Mouse (Mus musculus) layer of hippocampus, adult 8-10 months (tissue): ENCODE results near the gene Sbf2. TPM values are rescaled to one million over a fixed set of nuclear protein-coding genes. Genes with fewer than 3 reads are reported as not detected.
"Not testable (repeated sequence)": the region's sequence is repeated elsewhere in the genome, so short reads cannot be mapped to it uniquely, and the experiment has no call there.

Source experiments
- DNase-seq, 2 experiments: peaks; one replicate each; pipeline ENCODE4 v3.0.0; 2022; ENCODE audit warnings: low spot score in 2 of 2
- total RNA-seq, 4 experiments: library from RNA; stranded (reverse); gene quantifications; 2 replicates each; pipeline ENCODE4 v1.2.4; 2022

Gene Sbf2
- total RNA-seq, result 10 to 100 TPM; 60.8 to 88.6 (median 72.1) TPM

- DNase-seq, result peak; percentile 61 to 62
Observed at GRCm38 (mm10) chr7:110614133-110615063, at the start of gene Sbf2. Sbf2 (minus strand) TSS chr7:110614922.

GRCm38 (mm10) chr7:110658378-110658928 lies 43.7 kb upstream of the Sbf2 start:
- no peak for DNase-seq

- no peak for DNase-seq
Observed at GRCm38 (mm10) chr7:110655966-110656365, 41.2 kb upstream of the Sbf2 start.

GRCm38 (mm10) chr7:110655230-110655629 lies 40.5 kb upstream of the Sbf2 start:
- DNase-seq, result no peak

- DNase-seq, result no peak
Observed at GRCm38 (mm10) chr7:110651091-110651490, 36.4 kb upstream of the Sbf2 start.

- no peak for DNase-seq
Observed at GRCm38 (mm10) chr7:110650491-110650890, 35.8 kb upstream of the Sbf2 start.

GRCm38 (mm10) chr7:110649133-110649987 lies 34.6 kb upstream of the Sbf2 start:
- no peak for DNase-seq

- no peak for DNase-seq
Observed at GRCm38 (mm10) chr7:110648455-110649085, 33.8 kb upstream of the Sbf2 start.

- no peak for DNase-seq
Observed at GRCm38 (mm10) chr7:110647559-110648454, 33.1 kb upstream of the Sbf2 start.

GRCm38 (mm10) chr7:110646611-110647407 lies 32.1 kb upstream of the Sbf2 start:
- no peak for DNase-seq

GRCm38 (mm10) chr7:110645859-110646258 lies 31.1 kb upstream of the Sbf2 start:
- DNase-seq, result no peak

GRCm38 (mm10) chr7:110645311-110645710 lies 30.6 kb upstream of the Sbf2 start:
- peak; percentile 45 to 56 for DNase-seq

- DNase-seq, result not testable (repeated sequence)
Observed at GRCm38 (mm10) chr7:110639958-110640357, 25.2 kb upstream of the Sbf2 start.

GRCm38 (mm10) chr7:110639291-110639915 lies 24.7 kb upstream of the Sbf2 start:
- DNase-seq, result no peak

GRCm38 (mm10) chr7:110638305-110639110 lies 23.8 kb upstream of the Sbf2 start:
- DNase-seq, result no peak

GRCm38 (mm10) chr7:110636559-110636958 lies 21.8 kb upstream of the Sbf2 start:
- DNase-seq, result no peak

- no peak for DNase-seq
Observed at GRCm38 (mm10) chr7:110635929-110636328, 21.2 kb upstream of the Sbf2 start.
